Mouse (Mus musculus) B cell, adult 2 months (primary cell): ENCODE measurements around the gene Cep63.

Experiments
- DNase-seq, 2 experiments: peaks; one replicate each; pipeline ENCODE4 v3.0.0; 2022

Gene Cep63

GRCm38 (mm10) chr9:102625983-102626838 lies at the start of gene Cep63, which contains the start of gene Anapc13:
Gene Cep63 (minus strand): TSS chr9:102626534.
Gene Anapc13 (plus strand): TSS chr9:102626296.
- DNase-seq: peak; percentile 98

GRCm38 (mm10) chr9:102675922-102676321 lies 49.6 kb upstream of the Cep63 start:
- no peak for DNase-seq

GRCm38 (mm10) chr9:102673381-102673780 lies 47.0 kb upstream of the Cep63 start:
- no peak for DNase-seq

GRCm38 (mm10) chr9:102668906-102669305 lies 42.6 kb upstream of the Cep63 start:
- DNase-seq: no peak

GRCm38 (mm10) chr9:102668115-102668514 lies 41.8 kb upstream of the Cep63 start:
- no peak for DNase-seq

- DNase-seq: no peak
These were observed 30.2 kb upstream of the Cep63 start for GRCm38 (mm10) chr9:102656355-102657095.

- DNase-seq: no peak
These were observed 24.9 kb upstream of the Cep63 start for GRCm38 (mm10) chr9:102651199-102651720.

GRCm38 (mm10) chr9:102650637-102651036 lies 24.3 kb upstream of the Cep63 start:
- no peak for DNase-seq

- no peak for DNase-seq
These were observed 23.7 kb upstream of the Cep63 start for GRCm38 (mm10) chr9:102649917-102650527.

GRCm38 (mm10) chr9:102647010-102647409 lies 20.7 kb upstream of the Cep63 start:
- no peak for DNase-seq

GRCm38 (mm10) chr9:102645119-102645695 lies 18.9 kb upstream of the Cep63 start:
- no peak for DNase-seq

- DNase-seq: no peak
These were observed 17.3 kb upstream of the Cep63 start for GRCm38 (mm10) chr9:102643486-102644101.

GRCm38 (mm10) chr9:102643071-102643485 lies 16.7 kb upstream of the Cep63 start:
- DNase-seq: no peak

GRCm38 (mm10) chr9:102641531-102641930 lies 15.2 kb upstream of the Cep63 start:
- no peak for DNase-seq

- no peak for DNase-seq
These were observed 13.2 kb upstream of the Cep63 start for GRCm38 (mm10) chr9:102639510-102639909.

GRCm38 (mm10) chr9:102638963-102639362 lies 12.6 kb upstream of the Cep63 start:
- DNase-seq: no peak

- no peak for DNase-seq
These were observed 10.8 kb upstream of the Cep63 start for GRCm38 (mm10) chr9:102637115-102637514.

- peak; percentile 67 to 72 for DNase-seq
These were observed 10.2 kb upstream of the Cep63 start for GRCm38 (mm10) chr9:102636553-102636952.

- no peak for DNase-seq
These were observed 8.1 kb upstream of the Cep63 start for GRCm38 (mm10) chr9:102634453-102634852.

GRCm38 (mm10) chr9:102632923-102633537 lies 6.7 kb upstream of the Cep63 start:
- DNase-seq: peak; percentile 76 to 77

GRCm38 (mm10) chr9:102632173-102632572 lies 5.8 kb upstream of the Cep63 start:
- no peak for DNase-seq
